In genomic region chr12:99160061-99160460, GRCm38 (mm10) we compare ENCODE assay signal across 19 mouse cellular contexts.
A peak's percentile ranks its signal among the peaks of the same experiment; 100 is the strongest.
DNase-seq lines count a peak whose midpoint lies in the region; ATAC-seq and TF ChIP-seq lines count a peak whose summit lies in the region.
"Had no signal": no experiment of that assay in that cellular context is flagged by ENCODE, and none has a peak within 500 bp of the region (broad histone marks: within the 10 kb centered on the region; RNA-seq: fewer than 3 reads in every experiment).

No protein-coding gene starts in this region.

- no peak for TF ChIP-seq POLR2A in cerebellum, adult 2 months (IDR thresholded peaks at IDR 0.05; ENCODE audit: borderline replicate concordance, insufficient read depth, low read length)

- H3K27ac ChIP-seq in cerebellum, adult 2 months (ENCODE audit: insufficient read depth, low read length): no peak overlapping the region
- H3K27ac ChIP-seq in hindbrain, embryonic 16.5 days (ENCODE audit: low read depth, low read length): no peak overlapping the region
- no peak overlapping the region for H3K27ac ChIP-seq in neural tube, embryonic 15.5 days (replicated peaks)
- H3K27ac ChIP-seq: forebrain, embryonic 10.5 days; hindbrain, embryonic 14.5 days; limb, embryonic 13.5 days; neural tube, embryonic 12.5 days had no signal

- DNase-seq in cerebellum, adult 2 months: peak; percentile 31 to 61
- DNase-seq in cerebellum, postnatal 4 days (ENCODE audit: low spot score in 2 of 2): no peak
- DNase-seq in 3T3-L1 (ENCODE audit: low read depth, low spot score): peak; percentile 14
- DNase-seq in adrenal gland, postnatal 14 days: peak; percentile 79
- peak; percentile 21 for DNase-seq in fibroblast of lung, adult 2 months (ENCODE audit: low read depth)
- no peak for DNase-seq in layer of hippocampus, adult 18-20 months (ENCODE audit: low spot score in 2 of 2)
- DNase-seq: B cell, adult 2 months; heart, postnatal 10 days; kidney, adult 8-10 months; kidney, postnatal 4 days; lung, adult 18-20 months; spleen, adult 18-20 months had no signal

- ATAC-seq in hindbrain, embryonic 16.5 days: no peak
- ATAC-seq in neural tube, embryonic 15.5 days (ENCODE audit: low FRiP score): no peak
- ATAC-seq: midbrain, embryonic 16.5 days had no signal

- no peak for TF ChIP-seq CTCF in cerebellum, adult 2 months (IDR thresholded peaks at IDR 0.05; ENCODE audit: borderline replicate concordance, insufficient read depth, low read depth, low read length)

- H3K27me3 ChIP-seq in cerebellum, adult 2 months (ENCODE audit: control insufficient read depth, insufficient read depth, low read length): no peaks in the 10 kb centered on the region
- no peaks in the 10 kb centered on the region for H3K27me3 ChIP-seq in hindbrain, embryonic 16.5 days (replicated peaks; ENCODE audit: control insufficient read depth, insufficient read depth, low read length)
- H3K27me3 ChIP-seq in neural tube, embryonic 15.5 days (replicated peaks): no peaks in the 10 kb centered on the region
- H3K27me3 ChIP-seq: limb, embryonic 13.5 days; neural tube, embryonic 12.5 days had no signal

- no peak overlapping the region for H3K4me2 ChIP-seq in hindbrain, embryonic 16.5 days (ENCODE audit: low read length)
- no peak overlapping the region for H3K4me2 ChIP-seq in neural tube, embryonic 15.5 days
- H3K4me2 ChIP-seq: hindbrain, embryonic 14.5 days; limb, embryonic 13.5 days; neural tube, embryonic 12.5 days had no signal

- no peak overlapping the region for H3K4me3 ChIP-seq in cerebellum, adult 2 months (replicated peaks; ENCODE audit: insufficient read depth, low read depth, low read length)
- no peak overlapping the region for H3K4me3 ChIP-seq in hindbrain, embryonic 16.5 days (ENCODE audit: low read length)
- no peak overlapping the region for H3K4me3 ChIP-seq in neural tube, embryonic 15.5 days (replicated peaks)
- H3K4me3 ChIP-seq: forebrain, embryonic 10.5 days; limb, embryonic 13.5 days; neural tube, embryonic 12.5 days had no signal

- 22% methylated on average over 8 of the region's 8 CpGs for WGBS in cerebellum, adult 2 months
- WGBS in hindbrain, embryonic 16.5 days: 73% methylated on average over 8 of the region's 8 CpGs
- 61% methylated on average over 8 of the region's 8 CpGs for WGBS in neural tube, embryonic 15.5 days

- no peak overlapping the region for H3K9ac ChIP-seq in hindbrain, embryonic 16.5 days (ENCODE audit: low read depth, low read length)
- no peak overlapping the region for H3K9ac ChIP-seq in neural tube, embryonic 15.5 days (replicated peaks)
- H3K9ac ChIP-seq: hindbrain, embryonic 14.5 days; limb, embryonic 13.5 days; neural tube, embryonic 12.5 days had no signal

- no peaks in the 10 kb centered on the region for H3K36me3 ChIP-seq in hindbrain, embryonic 16.5 days (ENCODE audit: control insufficient read depth, insufficient read depth, low read length)
- H3K36me3 ChIP-seq in neural tube, embryonic 15.5 days: no peaks in the 10 kb centered on the region
- H3K36me3 ChIP-seq: forebrain, embryonic 10.5 days; limb, embryonic 13.5 days; neural tube, embryonic 12.5 days had no signal

- H3K9me3 ChIP-seq in hindbrain, embryonic 16.5 days (ENCODE audit: control insufficient read depth, low read length): no peaks in the 10 kb centered on the region
- H3K9me3 ChIP-seq in neural tube, embryonic 15.5 days (replicated peaks): no peaks in the 10 kb centered on the region

- H3K4me1 ChIP-seq in cerebellum, adult 2 months (ENCODE audit: control insufficient read depth, insufficient read depth, low read length): peaks cover 12% of the 10 kb centered on the region; the same call in 1 of the 2 replicates
- H3K4me1 ChIP-seq in hindbrain, embryonic 16.5 days (ENCODE audit: control insufficient read depth, insufficient read depth, low read depth, low read length): peaks cover 10% of the 10 kb centered on the region
- H3K4me1 ChIP-seq in neural tube, embryonic 15.5 days: peaks cover 8% of the 10 kb centered on the region

Comparison
In these comparisons a context has a peak if more than half of its experiments do, and no peak if none do; other contexts are left out.
1. DNase-seq: peak in cerebellum, adult 2 months (2 of 2), 3T3-L1 (single experiment), adrenal gland, postnatal 14 days (single experiment) and fibroblast of lung, adult 2 months (single experiment); none in cerebellum, postnatal 4 days (0 of 2) and layer of hippocampus, adult 18-20 months (0 of 2).